Mouse (Mus musculus): ENCODE measurements at regions not wholly inside any gene's neighbourhood (a gene's known extent, or its start where the extent isn't known, plus 50 kb on each side); places are given as distances from the start of the nearest gene placed in this dataset.

- TF ChIP-seq CTCF (IDR thresholded peaks at IDR 0.05; ENCODE audit: low read depth, low read length) = no peak
- no peak for TF ChIP-seq POLR2A (IDR thresholded peaks at IDR 0.05; ENCODE audit: extremely low read depth, insufficient read depth, low read length)
These were observed 111.2 kb upstream of the Htr2a start for GRCm38 (mm10) chr14:74529368-74529951.
